14 mouse cellular contexts compared by ENCODE assay signal in genomic region chr4:97831611-97832278, GRCm38 (mm10). TPM values are rescaled to one million over a fixed set of nuclear protein-coding genes. Genes with fewer than 3 reads are reported as not detected.
DNase-seq lines count a peak whose midpoint lies in the region; ATAC-seq and TF ChIP-seq lines count a peak whose summit lies in the region.
"Had no signal": no experiment of that assay in that cellular context is flagged by ENCODE, and none has a peak within 500 bp of the region (broad histone marks: within the 10 kb centered on the region; RNA-seq: fewer than 3 reads in every experiment).

No protein-coding gene starts in this region.

- no peak overlapping the region for H3K4me3 ChIP-seq in left cerebral cortex, adult 2 months
- H3K4me3 ChIP-seq: forebrain, embryonic 13.5 days; stomach, embryonic 15.5 days had no signal

- intact Hi-C loops in left cerebral cortex, adult 2 months (cut with DNase I): loop anchor here (5.0 kb wide), 1 partner anchor 34 kb away; no protein-coding TSS in a partner anchor

- peak overlapping the region; percentile 42; the same call in 1 of the 2 replicates for H3K27ac ChIP-seq in left cerebral cortex, adult 2 months
- H3K27ac ChIP-seq: forebrain, embryonic 13.5 days; stomach, embryonic 15.5 days had no signal

- ATAC-seq in CD4-positive, CD25-positive, alpha-beta regulatory T cell, adult 4 months: peak; percentile 89
- peak; percentile 70 for ATAC-seq in activated CD4-positive, CD25-positive, alpha-beta regulatory T cell, adult 4 months
- peak; percentile 80 for ATAC-seq in inflammation-experienced regulatory T-cells, adult 6 months
- ATAC-seq: forebrain, embryonic 13.5 days had no signal

- no peak for DNase-seq in left cerebral cortex, adult 2 months (ENCODE audit: extremely low spot score in 1 of 2, low spot score in 2 of 2)
- no peak for DNase-seq in left cerebral cortex, adult 8-10 months (ENCODE audit: low spot score in 2 of 2)
- DNase-seq in embryo, embryonic 10.5 days (ENCODE audit: low spot score): no peak
- no peak for DNase-seq in gastrocnemius, adult 8-10 months (ENCODE audit: low spot score in 2 of 2)
- DNase-seq: cerebellum, adult 2 months; gastrocnemius, postnatal 14 days; heart, postnatal 4 days; kidney, adult 11 months; lung, adult 2 months had no signal

- TF ChIP-seq CTCF in left cerebral cortex, adult 2 months (IDR thresholded peaks at IDR 0.05): no peak

RNA-seq across cellular contexts. Expression of gene E130114P18Rik, which starts 53.9 kb away (rescaled TPM):
- 1 to 10 TPM; 3.7 to 4.9 TPM for total RNA-seq in left cerebral cortex, adult 2 months (2021)
- 1 to 10 TPM; 5.0 to 8.3 (median 6.2) TPM for total RNA-seq in left cerebral cortex, adult 8-10 months (2022)
- not detected for polyA plus RNA-seq in CD4-positive, CD25-positive, alpha-beta regulatory T cell, adult 4 months (2017; shearing (Covaris generic))
- not detected for polyA plus RNA-seq in activated CD4-positive, CD25-positive, alpha-beta regulatory T cell, adult 4 months (2017; shearing (Covaris generic))
- polyA plus RNA-seq in inflammation-experienced regulatory T-cells, adult 6 months (2017; shearing (Covaris generic)): not detected
- total RNA-seq in gastrocnemius, adult 8-10 months (2022): not detected
- total RNA-seq: heart, postnatal 4 days had no signal

RNA-seq across cellular contexts. Expression of gene Nfia, which starts 59.2 kb away (rescaled TPM):
- 10 to 100 TPM; 58.1 to 62.5 TPM for total RNA-seq in left cerebral cortex, adult 2 months (2021)
- total RNA-seq in left cerebral cortex, adult 8-10 months (2022): 10 to 100 TPM; 55.9 to 77.3 (median 71.0) TPM
- polyA plus RNA-seq in CD4-positive, CD25-positive, alpha-beta regulatory T cell, adult 4 months (2017; shearing (Covaris generic)): 10 to 100 TPM; 13.1 to 19.9 TPM
- polyA plus RNA-seq in activated CD4-positive, CD25-positive, alpha-beta regulatory T cell, adult 4 months (2017; shearing (Covaris generic)): 10 to 100 TPM in 1 of 2 experiments, 1 to 10 TPM in 1; 7.3 to 12.6 TPM
- 10 to 100 TPM; 11.0 to 19.2 (median 15.7) TPM for polyA plus RNA-seq in inflammation-experienced regulatory T-cells, adult 6 months (2017; shearing (Covaris generic))
- 10 to 100 TPM; 53.6 to 64.5 (median 57.1) TPM for total RNA-seq in gastrocnemius, adult 8-10 months (2022)
